Mouse (Mus musculus): ENCODE results near the gene Csnk2a1. TPM values are rescaled to one million over a fixed set of nuclear protein-coding genes. Genes with fewer than 3 reads are reported as not detected.
A peak's percentile ranks its signal among the peaks of the same experiment; 100 is the strongest.

Gene Csnk2a1
- polyA plus RNA-seq (2015; fragmentation: Nextera tagmentation; extraction: Ambion mirVana): 106 and 110 TPM in 2 replicates

GRCm38 (mm10) chr2:152226248-152227050 lies at the start of gene Csnk2a1:
Gene Csnk2a1 (plus strand): TSS chr2:152226839.
- peak within 1 kb of the TSS; percentile 60 for H3K4me2 ChIP-seq
- under 1% methylated on average over 58 of the region's 58 CpGs for WGBS
- ATAC-seq (replicated peaks): peak; percentile 96

DNA sequence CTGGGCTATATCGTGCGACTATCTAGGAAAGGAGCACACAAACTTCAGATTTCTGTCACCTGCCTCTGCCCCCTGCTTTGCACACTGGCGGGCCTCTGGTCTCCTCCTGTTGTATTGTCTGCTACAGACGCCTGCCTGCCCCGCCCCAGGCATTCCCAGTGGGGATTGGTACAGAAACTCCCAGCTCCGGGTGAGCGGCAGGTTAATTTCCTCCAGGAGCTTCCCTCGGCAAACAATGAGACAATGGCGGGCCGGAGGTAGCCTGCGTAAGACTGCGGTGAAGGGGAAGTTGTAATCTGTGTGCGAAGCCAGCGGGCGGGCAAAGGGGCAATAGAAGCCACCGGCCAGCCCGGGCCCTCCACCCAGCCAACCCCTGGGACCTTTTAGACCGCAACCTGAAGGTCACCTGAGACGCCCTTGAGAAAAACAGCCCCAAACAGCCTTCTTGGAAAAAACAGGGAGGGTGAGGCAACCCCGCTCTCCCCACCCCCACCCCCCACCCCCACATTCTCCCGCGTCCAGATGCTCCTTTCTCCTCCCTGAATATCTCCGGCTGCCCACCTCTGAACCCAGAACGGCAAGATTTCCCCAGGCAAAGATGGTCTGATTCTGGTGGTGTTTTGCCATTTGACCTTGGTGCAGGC lies 49.4 kb upstream of the Csnk2a1 start:
- Histone ChIP-seq H3K9ac (no peak overlapping the region), H3K27me3 (replicated peaks) (no peaks in the 10 kb centered on the region), H3K4me2 (peak overlapping the region; percentile 28), H3K4me1 (peaks cover 5% of the 10 kb centered on the region; the same call in 1 of the 2 replicates), H3K4me3 (no peak overlapping the region), H3K36me3 (replicated peaks) (no peaks in the 10 kb centered on the region), H3K9me3 (no peaks in the 10 kb centered on the region), H3K27ac (no peak overlapping the region)
- 0 out of 2 replicates have a peak, but pooled peaks have one; percentile 42 for ATAC-seq (replicated peaks)
- WGBS: 10% methylated on average over 24 of the region's 24 CpGs

More at GRCm38 (mm10) chr2:152226248-152227050, at the start of gene Csnk2a1:
- no peaks in the 10 kb centered on the region for H3K9me3 ChIP-seq
- H3K4me3 ChIP-seq: peak within 1 kb of the TSS; percentile 86
- peak within 1 kb of the TSS; percentile 71 for H3K9ac ChIP-seq
- no peaks in the 10 kb centered on the region for H3K27me3 ChIP-seq (replicated peaks)
- H3K27ac ChIP-seq: peak within 1 kb of the TSS; percentile 89
- no peaks in the 10 kb centered on the region for H3K36me3 ChIP-seq (replicated peaks)
- peaks cover 25% of the 10 kb centered on the region for H3K4me1 ChIP-seq

DNA sequence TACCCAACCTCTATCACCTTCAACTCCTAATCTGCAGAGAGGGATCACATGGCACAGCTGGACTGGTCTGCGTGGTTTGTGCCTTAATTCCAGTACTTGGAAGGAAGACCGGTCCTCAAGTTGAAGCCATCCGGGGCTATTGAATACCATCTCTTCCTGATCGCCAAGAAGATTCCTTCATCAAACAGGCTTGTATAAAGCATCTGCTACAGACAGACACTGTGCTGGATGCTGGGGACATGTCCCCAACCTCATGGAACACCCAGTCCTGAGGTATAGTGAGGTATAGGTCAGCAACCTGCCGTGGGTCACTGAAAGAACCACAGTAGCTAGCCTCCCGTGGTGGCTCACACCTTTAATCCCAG lies 48.9 kb upstream of the Csnk2a1 start:
- H3K4me3 ChIP-seq: no peak overlapping the region
- H3K4me1 ChIP-seq: peaks cover 5% of the 10 kb centered on the region; the same call in 1 of the 2 replicates
- no peak overlapping the region for H3K27ac ChIP-seq
- WGBS: 74% methylated on average over 6 of the region's 6 CpGs
- H3K9me3 ChIP-seq: no peaks in the 10 kb centered on the region
- no peaks in the 10 kb centered on the region for H3K27me3 ChIP-seq (replicated peaks)
- H3K4me2 ChIP-seq: no peak overlapping the region; the same call in 1 of the 2 replicates
- H3K36me3 ChIP-seq (replicated peaks): no peaks in the 10 kb centered on the region
- ATAC-seq (replicated peaks): no peak
- H3K9ac ChIP-seq: no peak overlapping the region

DNA sequence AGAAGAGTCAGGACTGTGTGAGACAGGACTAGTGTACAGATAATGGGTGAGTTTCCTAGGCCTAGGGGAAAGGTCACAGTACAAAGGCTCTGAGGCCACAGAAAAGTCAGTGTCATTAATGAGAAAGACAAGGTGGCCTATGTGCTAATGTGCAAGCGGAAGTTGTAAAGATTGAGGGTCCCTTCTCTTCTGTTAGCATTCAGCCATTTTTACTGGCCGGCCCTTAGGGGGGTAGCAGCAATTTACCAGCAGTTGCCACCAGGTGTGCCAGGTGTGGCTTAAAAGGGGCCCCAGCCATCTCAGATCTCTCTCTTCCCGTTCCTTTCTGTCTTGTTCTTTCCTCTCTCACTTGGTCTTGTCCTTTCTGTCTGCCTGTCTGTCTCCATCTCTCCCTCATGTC lies 48.3 kb upstream of the Csnk2a1 start:
- Histone ChIP-seq H3K36me3 (replicated peaks) (no peaks in the 10 kb centered on the region), H3K4me3 (no peak overlapping the region), H3K4me2 (no peak overlapping the region), H3K9me3 (no peaks in the 10 kb centered on the region), H3K9ac (no peak overlapping the region), H3K4me1 (peaks cover 5% of the 10 kb centered on the region; the same call in 1 of the 2 replicates), H3K27ac (no peak overlapping the region), H3K27me3 (replicated peaks) (no peaks in the 10 kb centered on the region)
- 86% methylated on average over 3 of the region's 3 CpGs for WGBS
- ATAC-seq (replicated peaks): no peak

- Histone ChIP-seq H3K27ac (no peak overlapping the region), H3K4me1 (peaks cover 5% of the 10 kb centered on the region; the same call in 1 of the 2 replicates), H3K9me3 (no peaks in the 10 kb centered on the region), H3K27me3 (replicated peaks) (no peaks in the 10 kb centered on the region), H3K9ac (no peak overlapping the region), H3K36me3 (replicated peaks) (no peaks in the 10 kb centered on the region), H3K4me2 (no peak overlapping the region), H3K4me3 (no peak overlapping the region)
- 78% methylated on average over 2 of the region's 2 CpGs for WGBS
- ATAC-seq (replicated peaks): no peak
These were observed 47.3 kb upstream of the Csnk2a1 start for GRCm38 (mm10) chr2:152179301-152179700.

DNA sequence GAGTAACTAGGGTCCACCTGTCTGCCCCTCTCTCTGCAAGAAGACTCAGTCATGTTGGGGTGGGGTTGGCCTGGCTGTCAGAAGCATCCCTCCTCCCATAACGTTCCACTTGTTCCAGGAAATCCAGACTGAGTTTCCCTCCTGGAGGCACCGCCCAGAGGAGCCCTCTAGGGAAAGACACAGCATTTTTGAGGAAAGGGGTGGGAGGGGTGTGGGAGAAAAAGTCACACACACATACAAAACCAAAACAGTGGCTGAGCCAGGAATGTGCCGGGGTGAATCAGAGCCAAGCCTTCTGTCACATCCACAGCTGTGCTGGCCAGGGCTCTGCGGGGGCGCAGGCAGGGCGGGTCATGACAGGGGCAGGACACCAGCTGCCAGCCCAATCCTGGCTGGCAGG lies 46.3 kb upstream of the Csnk2a1 start:
- no peaks in the 10 kb centered on the region for H3K9me3 ChIP-seq
- no peak for ATAC-seq (replicated peaks)

GRCm38 (mm10) chr2:152187132-152187531 lies 39.5 kb upstream of the Csnk2a1 start:
- 84% methylated on average over 5 of the region's 5 CpGs for WGBS
- Histone ChIP-seq H3K4me1 (no peaks in the 10 kb centered on the region), H3K9ac (no peak overlapping the region), H3K27me3 (replicated peaks) (no peaks in the 10 kb centered on the region), H3K4me2 (no peak overlapping the region), H3K36me3 (replicated peaks) (no peaks in the 10 kb centered on the region), H3K4me3 (no peak overlapping the region), H3K27ac (no peak overlapping the region), H3K9me3 (no peaks in the 10 kb centered on the region)
- no peak for ATAC-seq (replicated peaks)

More for the DNA sequence above, 46.3 kb upstream of the Csnk2a1 start:
- no peak overlapping the region for H3K4me3 ChIP-seq
- H3K27me3 ChIP-seq (replicated peaks): no peaks in the 10 kb centered on the region
- H3K4me1 ChIP-seq: peaks cover 5% of the 10 kb centered on the region; the same call in 1 of the 2 replicates
- H3K9ac ChIP-seq: no peak overlapping the region
- no peak overlapping the region for H3K4me2 ChIP-seq
- H3K27ac ChIP-seq: no peak overlapping the region
- WGBS: 68% methylated on average over 6 of the region's 6 CpGs
- H3K36me3 ChIP-seq (replicated peaks): no peaks in the 10 kb centered on the region

DNA sequence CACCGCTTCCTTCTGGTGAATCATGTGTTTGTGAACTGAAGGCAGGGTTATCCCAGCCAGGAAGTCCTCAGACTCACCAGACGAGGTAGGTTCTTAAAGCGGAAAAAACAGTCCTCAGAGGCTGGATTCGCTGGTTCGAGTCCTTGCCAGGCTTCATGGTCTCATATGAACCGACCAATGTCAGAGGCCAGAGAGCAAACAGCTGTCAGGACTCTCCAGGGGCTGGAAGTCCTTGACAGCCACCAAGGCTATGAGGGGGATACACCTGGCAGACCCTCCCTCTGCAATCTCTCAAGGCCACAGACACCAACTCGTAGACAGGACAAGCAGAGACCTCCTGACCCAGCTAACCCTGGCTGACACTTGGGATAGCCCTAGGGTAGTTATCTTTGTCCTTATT lies 37.4 kb upstream of the Csnk2a1 start:
- Histone ChIP-seq H3K9ac (no peak overlapping the region), H3K27ac (no peak overlapping the region), H3K4me2 (no peak overlapping the region), H3K27me3 (replicated peaks) (no peaks in the 10 kb centered on the region), H3K4me1 (no peaks in the 10 kb centered on the region), H3K9me3 (no peaks in the 10 kb centered on the region), H3K36me3 (replicated peaks) (no peaks in the 10 kb centered on the region), H3K4me3 (no peak overlapping the region)
- WGBS: 84% methylated on average over 7 of the region's 7 CpGs
- ATAC-seq (replicated peaks): no peak

DNA sequence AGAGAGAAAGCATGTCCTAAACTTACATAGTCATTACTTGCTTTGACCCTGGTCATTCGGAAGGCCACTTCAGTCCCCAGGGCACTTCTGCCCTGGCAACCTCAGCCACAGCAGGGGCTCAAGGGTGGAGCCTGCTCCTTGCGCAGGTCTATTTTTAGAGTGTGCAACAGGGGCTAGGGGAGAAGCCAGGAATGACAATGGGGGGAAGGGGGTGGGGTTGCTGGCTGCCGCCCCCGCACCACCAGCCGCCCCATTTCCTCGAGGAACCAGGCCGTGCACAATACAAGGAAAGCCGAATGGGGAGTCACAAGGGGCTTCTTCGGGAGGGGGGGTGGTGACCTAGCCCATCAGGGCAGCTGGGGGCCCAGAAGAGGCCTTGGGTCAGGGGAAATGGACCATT lies 37.0 kb upstream of the Csnk2a1 start:
- 74% methylated on average over 9 of the region's 9 CpGs for WGBS
- H3K36me3 ChIP-seq (replicated peaks): no peaks in the 10 kb centered on the region
- H3K4me3 ChIP-seq: no peak overlapping the region
- H3K9ac ChIP-seq: no peak overlapping the region
- no peak overlapping the region for H3K27ac ChIP-seq
- ATAC-seq (replicated peaks): no peak
- H3K9me3 ChIP-seq: no peaks in the 10 kb centered on the region
- H3K4me1 ChIP-seq: no peaks in the 10 kb centered on the region
- no peak overlapping the region for H3K4me2 ChIP-seq
- no peaks in the 10 kb centered on the region for H3K27me3 ChIP-seq (replicated peaks)

- Histone ChIP-seq H3K36me3 (replicated peaks) (no peaks in the 10 kb centered on the region), H3K27ac (no peak overlapping the region), H3K4me3 (no peak overlapping the region), H3K4me2 (no peak overlapping the region), H3K9me3 (no peaks in the 10 kb centered on the region), H3K4me1 (no peaks in the 10 kb centered on the region), H3K27me3 (replicated peaks) (no peaks in the 10 kb centered on the region), H3K9ac (no peak overlapping the region)
- ATAC-seq (replicated peaks): no peak
- WGBS: 78% methylated on average over 7 of the region's 7 CpGs
These were observed 36.5 kb upstream of the Csnk2a1 start for GRCm38 (mm10) chr2:152190161-152190560.

DNA sequence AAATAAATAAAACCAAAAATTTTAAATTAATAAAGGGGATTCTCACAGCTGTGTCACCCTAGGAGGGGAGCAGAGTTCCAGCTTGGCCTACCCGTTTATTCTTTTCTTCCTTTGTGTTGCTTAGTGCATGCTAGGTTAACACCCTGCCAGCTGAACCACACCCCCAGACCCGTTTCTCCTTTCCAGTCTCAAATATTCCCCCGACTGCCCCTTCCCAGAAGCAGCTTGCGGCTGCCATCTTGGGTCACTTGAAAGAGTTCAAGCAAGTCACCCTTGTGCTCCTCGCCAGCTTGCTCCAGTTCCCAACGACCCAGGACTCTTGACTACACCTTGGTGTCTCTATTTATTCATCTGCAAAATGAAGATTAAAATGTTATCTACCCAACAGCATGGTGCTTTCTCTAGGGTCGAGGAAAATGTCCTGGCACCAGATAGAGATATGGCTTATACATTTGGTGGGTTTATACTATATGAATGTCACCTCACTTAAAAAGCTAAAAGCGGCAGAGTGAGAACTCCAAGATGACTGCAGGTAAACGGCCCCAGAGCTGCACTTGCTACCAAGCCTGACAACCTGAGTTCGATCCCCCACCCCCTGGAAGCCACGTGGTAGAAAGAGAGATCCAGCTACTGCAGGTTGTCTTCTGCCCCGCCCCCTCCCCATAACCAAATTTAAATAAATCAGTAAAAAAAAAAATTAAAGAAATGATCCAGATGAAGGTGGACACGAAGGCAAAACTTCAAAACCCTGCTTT lies 33.9 kb upstream of the Csnk2a1 start:
- no peak overlapping the region for H3K4me2 ChIP-seq
- H3K9me3 ChIP-seq: no peaks in the 10 kb centered on the region
- H3K27ac ChIP-seq: no peak overlapping the region
- H3K9ac ChIP-seq: no peak overlapping the region
- ATAC-seq (replicated peaks): no peak
- no peaks in the 10 kb centered on the region for H3K27me3 ChIP-seq (replicated peaks)
- peaks cover 5% of the 10 kb centered on the region; the same call in 1 of the 2 replicates for H3K4me1 ChIP-seq
- no peak overlapping the region for H3K4me3 ChIP-seq
- no peaks in the 10 kb centered on the region for H3K36me3 ChIP-seq (replicated peaks)
- 77% methylated on average over 13 of the region's 13 CpGs for WGBS

- H3K4me2 ChIP-seq: no peak overlapping the region
- no peaks in the 10 kb centered on the region for H3K36me3 ChIP-seq (replicated peaks)
- no peak overlapping the region for H3K27ac ChIP-seq
- ATAC-seq (replicated peaks): no peak
- peaks cover 5% of the 10 kb centered on the region; the same call in 1 of the 2 replicates for H3K4me1 ChIP-seq
- H3K9ac ChIP-seq: no peak overlapping the region
- 78% methylated on average over 7 of the region's 7 CpGs for WGBS
- H3K4me3 ChIP-seq: no peak overlapping the region
- no peaks in the 10 kb centered on the region for H3K27me3 ChIP-seq (replicated peaks)
- no peaks in the 10 kb centered on the region for H3K9me3 ChIP-seq
These were observed 33.3 kb upstream of the Csnk2a1 start for GRCm38 (mm10) chr2:152193346-152193710.

All from midbrain, embryonic 15.5 days (tissue).